Mouse (Mus musculus): ENCODE measurements around the gene Cdc73.

DNA sequence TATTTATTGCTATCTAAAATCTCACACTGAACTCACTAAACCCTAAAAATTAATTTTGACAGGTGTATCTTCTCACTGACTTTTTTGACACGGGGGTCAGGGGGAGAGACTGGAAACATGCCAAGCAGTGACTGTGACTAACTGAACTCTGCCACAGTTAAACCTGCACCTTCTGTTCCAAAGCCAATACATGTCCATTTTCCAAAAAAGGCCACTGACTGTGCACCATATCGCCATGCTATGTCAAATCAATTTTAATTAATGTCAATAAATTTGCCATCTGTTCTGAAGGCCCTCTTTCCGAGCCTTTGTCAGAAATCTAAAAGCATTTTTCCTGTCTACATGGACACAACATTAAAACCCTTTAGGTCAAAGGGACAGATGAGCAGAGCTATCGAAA lies 57.3 kb downstream of the Cdc73 start:
- no peak for TF ChIP-seq CTCF (IDR thresholded peaks at IDR 0.05; ENCODE audit: low read depth, low read length)
- TF ChIP-seq POLR2A (IDR thresholded peaks at IDR 0.05; ENCODE audit: insufficient read depth, low read length) = no peak

Measured in ES-Bruce4 (cell line).